Comparison of ENCODE assay signal across 9 mouse cellular contexts in genomic region chr1:88745256-88745655, GRCm38 (mm10). TPM values are rescaled to one million over a fixed set of nuclear protein-coding genes. Genes with fewer than 3 reads are reported as not detected.
A peak's percentile ranks its signal among the peaks of the same experiment; 100 is the strongest.
DNase-seq lines count a peak whose midpoint lies in the region; ATAC-seq and TF ChIP-seq lines count a peak whose summit lies in the region.
"Had no signal": no experiment of that assay in that cellular context is flagged by ENCODE, and none has a peak within 500 bp of the region (broad histone marks: within the 10 kb centered on the region; RNA-seq: fewer than 3 reads in every experiment).

No protein-coding gene starts in this region.

- no peak for TF ChIP-seq POLR2A in bone marrow macrophage, adult 2 months (IDR thresholded peaks at IDR 0.05; ENCODE audit: borderline replicate concordance, low read depth, low read length)

- WGBS in heart, embryonic 11.5 days (ENCODE audit: insufficient replicate concordance) = 7% methylated on average over 8 of the region's 8 CpGs
- 8% methylated on average over 8 of the region's 8 CpGs for WGBS in kidney, embryonic 16.5 days
- WGBS in limb, embryonic 15.5 days = 6% methylated on average over 8 of the region's 8 CpGs
- WGBS in stomach, embryonic 14.5 days = 9% methylated on average over 8 of the region's 8 CpGs

- no peak overlapping the region for H3K27ac ChIP-seq in bone marrow macrophage, adult 2 months (ENCODE audit: insufficient read depth, low read depth, low read length)
- no peak overlapping the region for H3K27ac ChIP-seq in heart, embryonic 11.5 days (ENCODE audit: low read depth, low read length)
- no peak overlapping the region for H3K27ac ChIP-seq in kidney, embryonic 16.5 days (ENCODE audit: low read length)
- no peak overlapping the region for H3K27ac ChIP-seq in limb, embryonic 15.5 days
- no peak overlapping the region for H3K27ac ChIP-seq in stomach, embryonic 14.5 days (ENCODE audit: low read length)
- H3K27ac ChIP-seq: embryonic facial prominence, embryonic 13.5 days had no signal

- peak; percentile 80 for DNase-seq in CD4-positive helper T cell, adult 2 months (ENCODE audit: low read depth, low spot score)
- DNase-seq in naive thymus-derived CD4-positive, alpha-beta T cell, adult 2 months (ENCODE audit: low read depth) = peak; percentile 92

- no peak overlapping the region for H3K9ac ChIP-seq in heart, embryonic 11.5 days (ENCODE audit: low read depth, low read length)
- H3K9ac ChIP-seq in kidney, embryonic 16.5 days (replicated peaks; ENCODE audit: low read length) = no peak overlapping the region
- H3K9ac ChIP-seq in limb, embryonic 15.5 days = no peak overlapping the region
- no peak overlapping the region for H3K9ac ChIP-seq in stomach, embryonic 14.5 days (replicated peaks; ENCODE audit: low read depth, low read length)
- H3K9ac ChIP-seq: embryonic facial prominence, embryonic 13.5 days had no signal

- H3K4me3 ChIP-seq in bone marrow macrophage, adult 2 months (ENCODE audit: insufficient read depth, low read length) = no peak overlapping the region
- no peak overlapping the region for H3K4me3 ChIP-seq in heart, embryonic 11.5 days (ENCODE audit: low read depth, low read length)
- H3K4me3 ChIP-seq in kidney, embryonic 16.5 days (ENCODE audit: low read length) = no peak overlapping the region
- H3K4me3 ChIP-seq in limb, embryonic 15.5 days = no peak overlapping the region
- no peak overlapping the region for H3K4me3 ChIP-seq in stomach, embryonic 14.5 days (ENCODE audit: low read depth, low read length)
- H3K4me3 ChIP-seq: embryonic facial prominence, embryonic 13.5 days had no signal

- ATAC-seq in erythroblast, adult 5-6 weeks (replicated peaks; ENCODE audit: low FRiP score, poor library complexity, severe bottlenecking) = peak; percentile 56; the same call in 1 of the 2 replicates
- peak; percentile 41; the same call in 1 of the 2 replicates for ATAC-seq in heart, embryonic 11.5 days (replicated peaks; ENCODE audit: insufficient number of reproducible peaks, low FRiP score, low TSS enrichment)
- peak; percentile 86 for ATAC-seq in kidney, embryonic 16.5 days (ENCODE audit: low FRiP score, low TSS enrichment)
- peak; percentile 18; the same call in 1 of the 2 replicates for ATAC-seq in limb, embryonic 15.5 days (ENCODE audit: insufficient number of reproducible peaks, low FRiP score, low TSS enrichment, low read depth)
- ATAC-seq in stomach, embryonic 14.5 days (ENCODE audit: insufficient number of reproducible peaks, insufficient read depth, low FRiP score, low read depth) = peak; percentile 71

- no peaks in the 10 kb centered on the region for H3K27me3 ChIP-seq in heart, embryonic 11.5 days (ENCODE audit: control insufficient read depth, insufficient read depth, low read length)
- no peaks in the 10 kb centered on the region for H3K27me3 ChIP-seq in kidney, embryonic 16.5 days (ENCODE audit: insufficient read depth, low read length)
- H3K27me3 ChIP-seq in limb, embryonic 15.5 days = no peaks in the 10 kb centered on the region
- no peaks in the 10 kb centered on the region for H3K27me3 ChIP-seq in stomach, embryonic 14.5 days (ENCODE audit: control insufficient read depth, insufficient read depth, low read length)
- H3K27me3 ChIP-seq: embryonic facial prominence, embryonic 13.5 days had no signal

- no peaks in the 10 kb centered on the region for H3K9me3 ChIP-seq in heart, embryonic 11.5 days (replicated peaks; ENCODE audit: control insufficient read depth, low read length)
- H3K9me3 ChIP-seq in kidney, embryonic 16.5 days (ENCODE audit: low read length) = no peaks in the 10 kb centered on the region
- no peaks in the 10 kb centered on the region for H3K9me3 ChIP-seq in limb, embryonic 15.5 days
- no peaks in the 10 kb centered on the region for H3K9me3 ChIP-seq in stomach, embryonic 14.5 days (ENCODE audit: control insufficient read depth, low read depth, low read length)
- H3K9me3 ChIP-seq: embryonic facial prominence, embryonic 13.5 days had no signal

- peak; percentile 93 for TF ChIP-seq CTCF in bone marrow macrophage, adult 2 months (IDR thresholded peaks at IDR 0.05; ENCODE audit: low read depth, low read length)

- no peaks in the 10 kb centered on the region for H3K36me3 ChIP-seq in heart, embryonic 11.5 days (ENCODE audit: control insufficient read depth, insufficient read depth, low read length)
- H3K36me3 ChIP-seq in kidney, embryonic 16.5 days (ENCODE audit: insufficient read depth, low read length) = no peaks in the 10 kb centered on the region
- no peaks in the 10 kb centered on the region for H3K36me3 ChIP-seq in limb, embryonic 15.5 days
- no peaks in the 10 kb centered on the region for H3K36me3 ChIP-seq in stomach, embryonic 14.5 days (ENCODE audit: control insufficient read depth, insufficient read depth, low read length)
- H3K36me3 ChIP-seq: embryonic facial prominence, embryonic 13.5 days had no signal

- no peak overlapping the region for H3K4me2 ChIP-seq in heart, embryonic 11.5 days
- no peak overlapping the region for H3K4me2 ChIP-seq in kidney, embryonic 16.5 days (replicated peaks; ENCODE audit: low read depth, low read length)
- no peak overlapping the region for H3K4me2 ChIP-seq in limb, embryonic 15.5 days
- H3K4me2 ChIP-seq in stomach, embryonic 14.5 days (replicated peaks; ENCODE audit: low read depth, low read length) = no peak overlapping the region; the same call in 1 of the 2 replicates
- H3K4me2 ChIP-seq: embryonic facial prominence, embryonic 13.5 days had no signal

- no peaks in the 10 kb centered on the region for H3K4me1 ChIP-seq in bone marrow macrophage, adult 2 months (ENCODE audit: control insufficient read depth, insufficient read depth, low read length)
- H3K4me1 ChIP-seq in heart, embryonic 11.5 days (ENCODE audit: control insufficient read depth, insufficient read depth, low read length) = no peaks in the 10 kb centered on the region
- H3K4me1 ChIP-seq in kidney, embryonic 16.5 days (ENCODE audit: insufficient read depth, low read length) = no peaks in the 10 kb centered on the region
- peaks cover 3% of the 10 kb centered on the region; the same call in 1 of the 2 replicates for H3K4me1 ChIP-seq in limb, embryonic 15.5 days
- H3K4me1 ChIP-seq in stomach, embryonic 14.5 days (ENCODE audit: control insufficient read depth, insufficient read depth, low read length) = no peaks in the 10 kb centered on the region

RNA-seq across cellular contexts. Expression of gene Arl4c, which starts 43.2 kb away (rescaled TPM):
- 146 and 151 TPM in 2 replicates for polyA plus RNA-seq in bone marrow macrophage, adult 2 months (2012; ENCODE audit: insufficient read depth, insufficient read length, missing spikeins)
- 0.96 and 2.9 TPM in 2 replicates for total RNA-seq in erythroblast, adult 5-6 weeks (2015; ENCODE audit: low replicate concordance)
- total RNA-seq in erythroblast, adult 5-6 weeks (2017; ENCODE audit: low replicate concordance) = 1.8 and 3.5 TPM in 2 replicates
- polyA plus RNA-seq in heart, embryonic 11.5 days (2014; fragmentation: Nextera tagmentation; extraction: Ambion mirVana) = 3.0 and 4.4 TPM in 2 replicates
- polyA plus RNA-seq in kidney, embryonic 16.5 days (2015; fragmentation: Nextera tagmentation; extraction: Ambion mirVana) = 24.2 and 24.7 TPM in 2 replicates
- 5.9 and 7.8 TPM in 2 replicates for polyA plus RNA-seq in limb, embryonic 15.5 days (2015; fragmentation: Nextera tagmentation; extraction: Ambion mirVana)
- polyA plus RNA-seq in stomach, embryonic 14.5 days (2014; fragmentation: Nextera tagmentation; extraction: Ambion mirVana) = 6.5 TPM in 2 replicates

Comparison
In these comparisons a context has a peak if more than half of its experiments do, and no peak if none do; other contexts are left out.
1. ATAC-seq: peak in every context shown above with its lines; median percentile 86 in kidney, embryonic 16.5 days; 71 in stomach, embryonic 14.5 days; 56 in erythroblast, adult 5-6 weeks; 41 in heart, embryonic 11.5 days; 18 in limb, embryonic 15.5 days.